Mouse (Mus musculus) hindbrain, postnatal 0 days (tissue): ENCODE measurements at regions not wholly inside any gene's neighbourhood (a gene's known extent, or its start where the extent isn't known, plus 50 kb on each side); places are given as distances from the start of the nearest gene placed in this dataset.
"Not testable (repeated sequence)": the region's sequence is repeated elsewhere in the genome, so short reads cannot be mapped to it uniquely, and the experiment has no call there.

Source experiments
- ATAC-seq: fragments of 200-750 bp; cut with Nextera tagmentation; 2 replicates; pipeline ENCODE4 v1.8.0; 2017; ENCODE audit warnings: mild to moderate bottlenecking, moderate TSS enrichment, moderate library complexity
- DNase-seq: peaks from one replicate; pipeline ENCODE4 v3.0.0-alpha.2; 2015; ENCODE audit warnings: low spot score
- H3K27ac ChIP-seq: fragments of 300-500 bp; sonication (generic); 2 replicates; pipeline ENCODE4 v1.5.1; 2014; ENCODE audit warnings: mild to moderate bottlenecking
- H3K27me3 ChIP-seq: fragments of 300-500 bp; sonication (generic); 2 replicates; pipeline ENCODE4 v1.6.1; 2014; ENCODE audit warnings: low read length, mixed read lengths; ENCODE audit not compliant: insufficient read depth
- H3K36me3 ChIP-seq: fragments of 300-500 bp; sonication (generic); 2 replicates; pipeline ENCODE4 v1.6.1; 2014; ENCODE audit warnings: low read length, mixed read lengths; ENCODE audit not compliant: insufficient read depth
- H3K4me1 ChIP-seq: fragments of 300-500 bp; sonication (generic); 2 replicates; pipeline ENCODE4 v1.6.1; 2014; ENCODE audit warnings: antibody characterized with exemption, low read length, mixed read lengths; ENCODE audit not compliant: insufficient read depth
- H3K4me2 ChIP-seq: fragments of 300-500 bp; sonication (generic); 2 replicates; pipeline ENCODE4 v1.6.1; 2014; ENCODE audit warnings: low read depth, mild to moderate bottlenecking, low read length, moderate library complexity, mixed read lengths
- H3K4me3 ChIP-seq: fragments of 300-500 bp; sonication (generic); 2 replicates; pipeline ENCODE4 v1.5.1; 2014; ENCODE audit warnings: low read length
- H3K9ac ChIP-seq: fragments of 300-500 bp; sonication (generic); replicated peaks from 2 replicates; pipeline ENCODE4 v1.6.1; 2014; ENCODE audit warnings: mild to moderate bottlenecking, low read length, moderate library complexity, mixed read lengths
- H3K9me3 ChIP-seq: fragments of 300-500 bp; sonication (generic); 2 replicates; pipeline ENCODE4 v1.6.1; 2016; ENCODE audit warnings: low read length, mixed read lengths
- CTCF ChIP-seq: IDR thresholded peaks from 2 replicates; pipeline ENCODE4 v1.5.1; 2016; ENCODE audit warnings: antibody characterized with exemption, control low read depth, low read depth
- WGBS: fragments of 180-500 bp; shearing (Covaris S2); extraction: QIAGEN DNeasy Blood & Tissue Kit; methylation state at CpG from one replicate; pipeline ENCODE4 v1.1.7; 2014; 5-methylcytosine and 5-hydroxymethylcytosine counted together

DNA sequence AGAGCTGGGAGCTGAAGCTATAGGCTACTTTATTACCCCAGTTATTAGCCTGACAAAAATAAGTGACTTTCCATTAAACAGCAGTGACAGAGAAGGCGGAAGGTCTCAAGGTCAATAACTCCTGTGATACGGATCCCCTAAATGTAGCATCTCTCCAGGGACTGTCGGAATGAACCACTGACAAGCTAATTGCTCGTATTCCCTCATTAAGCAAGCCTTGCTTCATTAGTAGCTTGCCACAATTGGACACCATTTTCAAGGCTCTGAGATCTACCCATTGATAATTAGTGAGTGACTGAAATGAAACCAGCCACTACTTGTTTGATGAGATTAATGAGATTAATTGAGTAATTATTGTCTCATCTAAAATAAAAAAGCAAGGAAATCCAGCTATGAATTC is 99.8 kb upstream of the Slc25a13 start:
- H3K27me3 ChIP-seq, result no peaks in the 10 kb centered on the region
- H3K9me3 ChIP-seq, result no peaks in the 10 kb centered on the region
- TF ChIP-seq CTCF, result no peak
- no peak overlapping the region for H3K9ac ChIP-seq
- H3K4me2 ChIP-seq, result no peak overlapping the region
- no peak overlapping the region for H3K4me3 ChIP-seq
- no peaks in the 10 kb centered on the region for H3K36me3 ChIP-seq
- no peaks in the 10 kb centered on the region for H3K4me1 ChIP-seq
- DNase-seq (no peak), ATAC-seq (no peak)
- WGBS, result 70% methylated on average over 4 of the region's 4 CpGs
- no peak overlapping the region for H3K27ac ChIP-seq

DNA sequence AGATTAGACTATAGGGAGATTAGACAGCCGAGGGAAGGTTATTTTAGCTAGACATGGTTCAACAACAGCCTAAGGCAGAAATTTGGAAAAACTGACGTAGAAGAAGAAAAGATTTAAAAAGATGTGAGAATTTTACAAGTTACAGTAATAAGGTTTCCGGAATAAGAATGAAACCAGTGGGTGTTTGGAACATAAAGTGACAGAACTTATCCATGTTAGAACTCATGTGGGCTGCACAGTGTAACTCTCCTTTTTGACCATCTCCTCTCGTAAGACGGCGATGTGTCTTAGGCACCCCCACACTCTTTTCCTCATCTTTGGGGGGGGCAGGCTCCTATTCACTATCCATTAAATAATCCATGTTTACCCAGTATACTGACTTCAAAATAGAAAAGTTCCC is 96.2 kb upstream of the Slc25a13 start:
- Histone ChIP-seq H3K9ac (no peak overlapping the region), H3K27me3 (no peaks in the 10 kb centered on the region), H3K4me3 (no peak overlapping the region), H3K4me1 (no peaks in the 10 kb centered on the region), H3K36me3 (no peaks in the 10 kb centered on the region), H3K9me3 (no peaks in the 10 kb centered on the region), H3K4me2 (no peak overlapping the region), H3K27ac (no peak overlapping the region)
- DNase-seq (no peak), ATAC-seq (no peak)
- 90% methylated on average over 6 of the region's 6 CpGs for WGBS
- TF ChIP-seq CTCF, result no peak

DNA sequence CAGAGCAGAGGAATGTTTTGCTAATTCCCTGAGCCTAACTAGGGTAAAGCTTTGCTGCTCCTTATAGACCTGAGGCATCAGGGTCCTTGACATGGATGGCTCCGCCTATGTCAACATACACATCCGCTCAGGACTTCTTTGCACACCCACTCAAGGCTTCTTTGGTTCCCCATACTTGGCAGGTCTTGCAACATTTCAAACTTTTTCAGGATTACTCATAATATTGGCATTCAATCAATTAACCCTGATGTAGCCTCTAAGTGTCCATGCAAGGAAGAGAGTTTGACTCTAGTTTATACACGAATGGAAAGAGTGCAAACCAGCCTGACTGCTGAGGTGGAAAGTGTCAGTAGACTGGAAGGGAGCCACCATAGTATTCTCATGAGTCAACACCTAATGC is 93.2 kb upstream of the Slc25a13 start:
- Histone ChIP-seq H3K9me3 (no peaks in the 10 kb centered on the region), H3K9ac (no peak overlapping the region), H3K4me3 (no peak overlapping the region), H3K27me3 (no peaks in the 10 kb centered on the region), H3K4me2 (no peak overlapping the region), H3K4me1 (no peaks in the 10 kb centered on the region), H3K27ac (no peak overlapping the region), H3K36me3 (no peaks in the 10 kb centered on the region)
- ATAC-seq, result no peak
- 87% methylated on average over 3 of the region's 3 CpGs for WGBS
- DNase-seq, result no peak
- no peak for TF ChIP-seq CTCF

DNA sequence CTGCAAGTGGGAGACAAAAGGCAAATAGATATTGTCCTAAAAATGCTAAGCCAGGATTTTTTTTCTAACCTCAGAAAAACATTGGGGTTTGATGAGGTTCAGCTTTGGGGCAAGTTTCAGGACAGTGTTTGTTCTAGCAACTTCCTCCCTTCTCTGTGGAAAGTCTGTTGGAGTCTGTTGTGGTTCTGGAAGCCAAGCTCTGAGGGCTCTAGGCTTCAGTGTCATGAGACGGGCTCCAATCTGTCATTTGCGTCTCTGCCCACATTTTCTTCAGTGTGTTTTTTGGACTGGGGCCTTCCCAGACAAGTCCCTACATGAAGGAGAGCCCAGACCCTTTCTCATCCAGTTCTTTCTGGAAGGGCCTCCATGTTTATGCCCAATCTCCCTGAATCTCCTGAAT is 90.6 kb upstream of the Slc25a13 start:
- Histone ChIP-seq H3K36me3 (no peaks in the 10 kb centered on the region), H3K9me3 (no peaks in the 10 kb centered on the region), H3K4me3 (no peak overlapping the region), H3K9ac (no peak overlapping the region), H3K4me1 (no peaks in the 10 kb centered on the region), H3K4me2 (no peak overlapping the region), H3K27me3 (no peaks in the 10 kb centered on the region), H3K27ac (no peak overlapping the region)
- 82% methylated on average over 2 of the region's 2 CpGs for WGBS
- ATAC-seq (no peak), DNase-seq (no peak)
- TF ChIP-seq CTCF, result no peak

DNA sequence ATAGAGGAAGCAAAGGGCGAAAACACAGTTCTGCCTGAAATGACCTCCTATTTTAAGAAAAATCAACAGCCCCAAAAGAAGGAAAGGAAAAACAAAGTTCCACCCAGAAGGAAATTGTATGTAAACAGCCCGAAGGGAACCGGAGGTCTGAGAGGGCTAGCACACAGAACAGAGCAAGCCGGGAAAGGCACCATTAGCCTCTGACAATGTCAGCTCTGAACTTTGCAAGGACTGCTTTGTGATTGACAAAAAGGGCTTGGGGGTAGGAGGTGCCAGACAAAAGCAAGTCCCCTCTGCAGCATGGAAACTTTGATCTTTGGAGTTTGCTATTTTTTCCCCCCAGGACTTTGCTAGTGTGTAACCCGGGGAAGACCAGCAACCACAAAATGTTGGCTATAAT is 86.8 kb upstream of the Slc25a13 start:
- DNase-seq (no peak), ATAC-seq (no peak)
- Histone ChIP-seq H3K36me3 (no peaks in the 10 kb centered on the region), H3K4me2 (no peak overlapping the region), H3K4me1 (no peaks in the 10 kb centered on the region), H3K4me3 (no peak overlapping the region), H3K9ac (no peak overlapping the region), H3K27me3 (no peaks in the 10 kb centered on the region), H3K27ac (no peak overlapping the region), H3K9me3 (no peaks in the 10 kb centered on the region)
- WGBS, result 21% methylated on average over 5 of the region's 5 CpGs
- no peak for TF ChIP-seq CTCF

DNA sequence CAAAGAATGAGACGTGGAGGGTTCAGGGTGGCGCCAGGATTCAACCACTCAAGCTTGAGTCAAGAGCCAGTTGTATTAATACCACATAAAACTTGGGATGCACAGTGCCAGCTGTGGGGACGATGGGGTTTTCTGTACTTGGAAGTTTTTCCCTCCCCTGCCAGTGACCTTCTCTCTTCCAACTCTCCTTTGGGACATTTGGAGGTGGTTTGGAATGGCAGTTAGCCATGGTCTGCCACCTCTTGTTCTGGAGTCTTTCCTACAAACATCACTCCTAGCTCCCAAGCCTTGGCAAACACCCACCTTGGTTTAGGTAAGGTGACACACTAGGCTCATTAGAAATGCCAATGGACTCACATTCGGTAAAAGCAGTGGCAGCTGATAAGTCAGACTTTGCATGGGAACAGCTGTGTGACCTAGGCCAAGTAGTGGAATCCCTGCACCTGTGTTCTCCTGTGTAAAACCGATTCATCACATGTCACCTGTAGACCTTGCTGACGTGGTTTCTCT is 84.1 kb upstream of the Slc25a13 start:
- Histone ChIP-seq H3K4me2 (no peak overlapping the region), H3K9ac (no peak overlapping the region), H3K4me1 (no peaks in the 10 kb centered on the region), H3K9me3 (no peaks in the 10 kb centered on the region), H3K4me3 (no peak overlapping the region), H3K27ac (no peak overlapping the region), H3K36me3 (no peaks in the 10 kb centered on the region), H3K27me3 (no peaks in the 10 kb centered on the region)
- ATAC-seq, result no peak
- TF ChIP-seq CTCF, result no peak
- no peak for DNase-seq
- WGBS, result 91% methylated on average over 6 of the region's 6 CpGs

DNA sequence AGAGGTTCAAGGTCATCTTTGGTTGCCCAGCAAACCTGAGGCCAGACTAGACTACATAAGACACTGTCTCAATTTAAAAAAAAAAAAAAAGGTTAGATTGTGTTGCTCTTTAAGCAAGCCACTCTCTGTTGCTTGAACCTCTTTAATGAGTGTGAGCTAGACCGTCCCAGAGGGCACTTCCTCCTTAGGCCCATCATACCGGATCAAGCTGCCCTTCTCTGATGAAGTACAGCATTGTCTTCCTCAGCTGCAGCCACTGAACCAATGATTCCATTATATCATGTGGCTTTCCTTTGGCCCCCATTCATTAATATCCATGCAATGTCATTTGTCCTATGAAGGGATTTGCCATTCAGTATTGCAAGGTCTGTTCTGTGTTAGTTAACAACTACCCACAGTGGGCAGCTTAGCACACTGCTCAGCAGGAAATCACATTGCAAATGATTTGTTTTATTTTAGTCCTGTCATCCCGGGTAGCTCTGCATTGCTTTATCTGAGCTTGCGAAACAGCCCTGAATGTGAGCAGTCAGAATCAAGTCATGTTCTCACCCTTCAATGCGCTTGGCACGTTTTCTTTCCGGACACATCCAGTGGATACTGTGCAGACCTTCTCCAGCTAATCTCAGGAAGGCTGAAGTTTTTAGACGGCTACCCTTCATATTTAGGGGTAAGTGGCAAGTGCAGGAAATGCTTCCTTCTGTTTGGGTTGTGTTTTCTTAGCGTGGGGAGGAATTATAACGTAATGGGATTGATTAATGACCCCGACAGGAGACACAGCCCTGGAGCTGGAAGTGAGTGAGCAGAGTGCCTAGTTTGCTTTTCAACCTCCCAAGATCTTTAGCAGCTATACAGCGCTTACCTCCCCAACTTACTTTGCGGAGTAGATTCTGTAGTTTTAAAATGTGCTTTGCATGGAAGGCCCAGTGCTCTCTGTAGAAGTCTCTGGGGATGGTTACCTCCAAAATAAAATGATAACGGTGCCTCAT is 82.2 kb upstream of the Slc25a13 start:
- no peak overlapping the region for H3K27ac ChIP-seq
- 56% methylated on average over 14 of the region's 14 CpGs for WGBS
- ATAC-seq, result 0 out of 2 replicates have a peak, but pooled peaks have one; percentile 40
- no peaks in the 10 kb centered on the region for H3K36me3 ChIP-seq
- no peaks in the 10 kb centered on the region for H3K4me1 ChIP-seq
- no peak for TF ChIP-seq CTCF
- peak; percentile 5 for DNase-seq
- H3K4me2 ChIP-seq, result no peak overlapping the region
- H3K27me3 ChIP-seq, result no peaks in the 10 kb centered on the region
- no peaks in the 10 kb centered on the region for H3K9me3 ChIP-seq
- no peak overlapping the region for H3K4me3 ChIP-seq
- H3K9ac ChIP-seq, result no peak overlapping the region

DNA sequence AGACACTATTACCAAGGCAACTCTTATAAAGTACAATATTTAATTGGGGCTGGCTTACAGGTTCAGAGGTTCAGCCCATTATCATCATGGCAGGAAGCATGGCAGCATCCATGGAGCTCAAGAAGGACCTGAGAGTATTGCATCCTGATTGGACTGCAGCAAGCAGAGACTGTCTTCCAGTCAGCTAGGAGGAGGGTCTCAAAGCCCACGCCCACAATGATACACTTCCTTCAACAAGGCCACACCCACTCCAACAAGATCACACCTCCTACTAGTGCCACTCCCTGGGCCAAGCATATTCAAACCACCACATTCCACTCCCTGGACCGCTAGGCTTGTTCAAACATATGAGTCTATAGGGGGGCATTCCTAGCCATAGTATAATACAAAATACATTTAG is 78.6 kb upstream of the Slc25a13 start:
- not testable (repeated sequence) for DNase-seq, ATAC-seq, H3K4me3 ChIP-seq, H3K4me2 ChIP-seq, H3K27me3 ChIP-seq, H3K4me1 ChIP-seq, H3K36me3 ChIP-seq, H3K9ac ChIP-seq, H3K9me3 ChIP-seq, H3K27ac ChIP-seq
- 86% methylated on average over 2 of the region's 2 CpGs for WGBS
